Mouse (Mus musculus): ENCODE measurements around the gene Pgpep1l. TPM values are rescaled to one million over a fixed set of nuclear protein-coding genes. Genes with fewer than 3 reads are reported as not detected.

The Pgpep1l gene
- polyA plus RNA-seq, 1 experiment: not detected

GRCm38 (mm10) chr7:68259523-68260081 is 4.4 kb downstream of the Pgpep1l start:
- Histone ChIP-seq H3K4me3 (ENCODE audit: low read depth, low read length) (no peak overlapping the region), H3K36me3 (ENCODE audit: control insufficient read depth, insufficient read depth, low read length) (no peaks in the 10 kb centered on the region), H3K27ac (ENCODE audit: insufficient read depth, low read depth, low read length) (no peak overlapping the region), H3K4me1 (ENCODE audit: control insufficient read depth, insufficient read depth, insufficient read length, low read length) (no peaks in the 10 kb centered on the region; the same call in 1 of the 2 replicates), H3K27me3 (ENCODE audit: control insufficient read depth, insufficient read depth, low read length) (no peaks in the 10 kb centered on the region)
- no peak for TF ChIP-seq CTCF (IDR thresholded peaks at IDR 0.05; ENCODE audit: extremely low read depth, insufficient read length, insufficient replicate concordance, low read depth, low read length)
- TF ChIP-seq POLR2A (IDR thresholded peaks at IDR 0.05; ENCODE audit: low read depth, low read length): no peak
- 54% methylated on average over 6 of the region's 6 CpGs for WGBS

- Histone ChIP-seq H3K4me1 (ENCODE audit: control insufficient read depth, insufficient read depth, insufficient read length, low read length) (no peaks in the 10 kb centered on the region), H3K27me3 (ENCODE audit: control insufficient read depth, insufficient read depth, low read length) (no peaks in the 10 kb centered on the region), H3K27ac (ENCODE audit: insufficient read depth, low read depth, low read length) (no peak overlapping the region), H3K4me3 (ENCODE audit: low read depth, low read length) (no peak overlapping the region), H3K36me3 (ENCODE audit: control insufficient read depth, insufficient read depth, low read length) (no peaks in the 10 kb centered on the region)
- no peak for TF ChIP-seq CTCF (IDR thresholded peaks at IDR 0.05; ENCODE audit: extremely low read depth, insufficient read length, insufficient replicate concordance, low read depth, low read length)
- TF ChIP-seq POLR2A (IDR thresholded peaks at IDR 0.05; ENCODE audit: low read depth, low read length): no peak
- WGBS: 75% methylated on average over 17 of the region's 17 CpGs
Observed at GRCm38 (mm10) chr7:68258326-68259150, 5.5 kb downstream of the Pgpep1l start.

GRCm38 (mm10) chr7:68257767-68258166 is 6.3 kb downstream of the Pgpep1l start:
- Histone ChIP-seq H3K4me1 (ENCODE audit: control insufficient read depth, insufficient read depth, insufficient read length, low read length) (no peaks in the 10 kb centered on the region), H3K27ac (ENCODE audit: insufficient read depth, low read depth, low read length) (no peak overlapping the region), H3K4me3 (ENCODE audit: low read depth, low read length) (no peak overlapping the region), H3K27me3 (ENCODE audit: control insufficient read depth, insufficient read depth, low read length) (no peaks in the 10 kb centered on the region), H3K36me3 (ENCODE audit: control insufficient read depth, insufficient read depth, low read length) (no peaks in the 10 kb centered on the region)
- TF ChIP-seq CTCF (IDR thresholded peaks at IDR 0.05; ENCODE audit: extremely low read depth, insufficient read length, insufficient replicate concordance, low read depth, low read length): no peak
- no peak for TF ChIP-seq POLR2A (IDR thresholded peaks at IDR 0.05; ENCODE audit: low read depth, low read length)
- 47% methylated on average over 2 of the region's 2 CpGs for WGBS

GRCm38 (mm10) chr7:68250902-68251301 is 13.1 kb downstream of the Pgpep1l start:
- no peaks in the 10 kb centered on the region for H3K27me3 ChIP-seq (ENCODE audit: control insufficient read depth, insufficient read depth, low read length)
- 80% methylated on average over 3 of the region's 3 CpGs for WGBS
- H3K36me3 ChIP-seq (ENCODE audit: control insufficient read depth, insufficient read depth, low read length): no peaks in the 10 kb centered on the region
- no peaks in the 10 kb centered on the region for H3K4me1 ChIP-seq (ENCODE audit: control insufficient read depth, insufficient read depth, insufficient read length, low read length)
- H3K27ac ChIP-seq (ENCODE audit: insufficient read depth, low read depth, low read length): no peak overlapping the region
- H3K4me3 ChIP-seq (ENCODE audit: low read depth, low read length): no peak overlapping the region
- TF ChIP-seq POLR2A (IDR thresholded peaks at IDR 0.05; ENCODE audit: low read depth, low read length): no peak
- no peak for TF ChIP-seq CTCF (IDR thresholded peaks at IDR 0.05; ENCODE audit: extremely low read depth, insufficient read length, insufficient replicate concordance, low read depth, low read length)

- Histone ChIP-seq H3K36me3 (ENCODE audit: control insufficient read depth, insufficient read depth, low read length) (no peaks in the 10 kb centered on the region), H3K4me3 (ENCODE audit: low read depth, low read length) (no peak overlapping the region), H3K4me1 (ENCODE audit: control insufficient read depth, insufficient read depth, insufficient read length, low read length) (no peaks in the 10 kb centered on the region), H3K27ac (ENCODE audit: insufficient read depth, low read depth, low read length) (no peak overlapping the region), H3K27me3 (ENCODE audit: control insufficient read depth, insufficient read depth, low read length) (no peaks in the 10 kb centered on the region)
- WGBS: 73% methylated on average over 1 of the region's 1 CpGs
- no peak for TF ChIP-seq CTCF (IDR thresholded peaks at IDR 0.05; ENCODE audit: extremely low read depth, insufficient read length, insufficient replicate concordance, low read depth, low read length)
- TF ChIP-seq POLR2A (IDR thresholded peaks at IDR 0.05; ENCODE audit: low read depth, low read length): no peak
Observed at GRCm38 (mm10) chr7:68250411-68250810, 13.6 kb downstream of the Pgpep1l start.

- no peak overlapping the region for H3K4me3 ChIP-seq (ENCODE audit: low read depth, low read length)
- TF ChIP-seq CTCF (IDR thresholded peaks at IDR 0.05; ENCODE audit: extremely low read depth, insufficient read length, insufficient replicate concordance, low read depth, low read length) (no peak), POLR2A (IDR thresholded peaks at IDR 0.05; ENCODE audit: low read depth, low read length) (no peak)
- H3K36me3 ChIP-seq (ENCODE audit: control insufficient read depth, insufficient read depth, low read length): no peaks in the 10 kb centered on the region
- no peaks in the 10 kb centered on the region for H3K27me3 ChIP-seq (ENCODE audit: control insufficient read depth, insufficient read depth, low read length)
- WGBS: 86% methylated on average over 8 of the region's 8 CpGs
- H3K27ac ChIP-seq (ENCODE audit: insufficient read depth, low read depth, low read length): no peak overlapping the region
- no peaks in the 10 kb centered on the region for H3K4me1 ChIP-seq (ENCODE audit: control insufficient read depth, insufficient read depth, insufficient read length, low read length)
Observed at GRCm38 (mm10) chr7:68246249-68246648, 17.8 kb downstream of the Pgpep1l start.

- H3K27me3 ChIP-seq (ENCODE audit: control insufficient read depth, insufficient read depth, low read length): no peaks in the 10 kb centered on the region
- WGBS: 55% methylated on average over 4 of the region's 4 CpGs
- TF ChIP-seq CTCF (IDR thresholded peaks at IDR 0.05; ENCODE audit: extremely low read depth, insufficient read length, insufficient replicate concordance, low read depth, low read length) (no peak), POLR2A (IDR thresholded peaks at IDR 0.05; ENCODE audit: low read depth, low read length) (no peak)
- H3K27ac ChIP-seq (ENCODE audit: insufficient read depth, low read depth, low read length): no peak overlapping the region
- H3K4me3 ChIP-seq (ENCODE audit: low read depth, low read length): no peak overlapping the region
- H3K36me3 ChIP-seq (ENCODE audit: control insufficient read depth, insufficient read depth, low read length): no peaks in the 10 kb centered on the region
- no peaks in the 10 kb centered on the region for H3K4me1 ChIP-seq (ENCODE audit: control insufficient read depth, insufficient read depth, insufficient read length, low read length)
Observed at GRCm38 (mm10) chr7:68245681-68246080, 18.4 kb downstream of the Pgpep1l start.

Data from small intestine, adult 2 months (tissue).